Mouse (Mus musculus): ENCODE measurements around the gene Defb46.

Defb46 gene

GRCm38 (mm10) chr8:19239616-19240015 lies at the start of gene Defb46:
TSS of gene Defb46 (plus strand) at chr8:19239916.
- no peak for DNase-seq

GRCm38 (mm10) chr8:19225161-19225560 lies 14.6 kb upstream of the Defb46 start, which contains the start of gene Defb6:
TSS of gene Defb6 (plus strand) at chr8:19225478.
- DNase-seq = no peak

- no peak for DNase-seq
Measured at GRCm38 (mm10) chr8:19238101-19238500, 1.6 kb upstream of the Defb46 start.

- no peak for DNase-seq
Measured at GRCm38 (mm10) chr8:19247280-19247679, 7.6 kb downstream of the Defb46 start, which contains the start of gene Defb5. TSS of gene Defb5 (plus strand) at chr8:19247580.

- no peak for DNase-seq
Measured at GRCm38 (mm10) chr8:19258136-19258535, 18.4 kb downstream of the Defb46 start.

GRCm38 (mm10) chr8:19259667-19260066 lies 20.0 kb downstream of the Defb46 start:
- DNase-seq = no peak
